Mouse (Mus musculus): ENCODE results near the gene Cds2. TPM values are rescaled to one million over a fixed set of nuclear protein-coding genes. Genes with fewer than 3 reads are reported as not detected.

The Cds2 gene
- polyA plus RNA-seq, 1 experiment from 2014 or later = 34.2 TPM

GRCm38 (mm10) chr2:132317178-132317577, 54.2 kb downstream of the Cds2 start:
- H3K27me3 ChIP-seq = no peaks in the 10 kb centered on the region
- 88% methylated on average over 1 of the region's 1 CpGs for WGBS
- H3K9ac ChIP-seq (replicated peaks) = no peak overlapping the region
- H3K9me3 ChIP-seq = no peaks in the 10 kb centered on the region
- H3K4me1 ChIP-seq (replicated peaks) = no peaks in the 10 kb centered on the region
- H3K27ac ChIP-seq = no peak overlapping the region
- no peak overlapping the region for H3K4me3 ChIP-seq (replicated peaks)
- no peak overlapping the region for H3K4me2 ChIP-seq
- H3K36me3 ChIP-seq = 0 out of 2 replicates have a peak, but pooled peaks cover 1% of the 10 kb centered on the region
- no peak for ATAC-seq (ENCODE audit: insufficient number of reproducible peaks, insufficient read depth, low FRiP score, low TSS enrichment, low read depth)

- H3K27ac ChIP-seq = no peak overlapping the region
- no peak overlapping the region for H3K4me3 ChIP-seq (replicated peaks)
- no peaks in the 10 kb centered on the region for H3K36me3 ChIP-seq
- no peak overlapping the region for H3K4me2 ChIP-seq
- no peak overlapping the region for H3K9ac ChIP-seq (replicated peaks)
- 76% methylated on average over 5 of the region's 5 CpGs for WGBS
- no peak for ATAC-seq (ENCODE audit: insufficient number of reproducible peaks, insufficient read depth, low FRiP score, low TSS enrichment, low read depth)
- no peaks in the 10 kb centered on the region for H3K9me3 ChIP-seq
- H3K4me1 ChIP-seq (replicated peaks) = no peaks in the 10 kb centered on the region
- H3K27me3 ChIP-seq = no peaks in the 10 kb centered on the region
These were observed 57.6 kb downstream of the Cds2 start for GRCm38 (mm10) chr2:132320516-132320915.

GRCm38 (mm10) chr2:132323541-132323940, 60.6 kb downstream of the Cds2 start:
- no peak overlapping the region for H3K9ac ChIP-seq (replicated peaks)
- no peak overlapping the region for H3K27ac ChIP-seq
- H3K4me1 ChIP-seq (replicated peaks) = no peaks in the 10 kb centered on the region
- no peaks in the 10 kb centered on the region for H3K9me3 ChIP-seq
- 71% methylated on average over 4 of the region's 4 CpGs for WGBS
- no peak for ATAC-seq (ENCODE audit: insufficient number of reproducible peaks, insufficient read depth, low FRiP score, low TSS enrichment, low read depth)
- H3K4me2 ChIP-seq = no peak overlapping the region
- no peak overlapping the region for H3K4me3 ChIP-seq (replicated peaks)
- no peaks in the 10 kb centered on the region for H3K27me3 ChIP-seq
- H3K36me3 ChIP-seq = no peaks in the 10 kb centered on the region

GRCm38 (mm10) chr2:132337202-132337601, 74.3 kb downstream of the Cds2 start:
- Histone ChIP-seq H3K9me3 (no peaks in the 10 kb centered on the region), H3K9ac (replicated peaks) (no peak overlapping the region), H3K27me3 (no peaks in the 10 kb centered on the region), H3K4me1 (replicated peaks) (no peaks in the 10 kb centered on the region), H3K4me2 (no peak overlapping the region), H3K36me3 (no peaks in the 10 kb centered on the region), H3K4me3 (replicated peaks) (no peak overlapping the region), H3K27ac (no peak overlapping the region)
- 84% methylated on average over 2 of the region's 2 CpGs for WGBS
- no peak for ATAC-seq (ENCODE audit: insufficient number of reproducible peaks, insufficient read depth, low FRiP score, low TSS enrichment, low read depth)

- H3K4me3 ChIP-seq (replicated peaks) = no peak overlapping the region
- no peaks in the 10 kb centered on the region for H3K4me1 ChIP-seq (replicated peaks)
- H3K9ac ChIP-seq (replicated peaks) = no peak overlapping the region
- H3K27me3 ChIP-seq = no peaks in the 10 kb centered on the region
- H3K36me3 ChIP-seq = no peaks in the 10 kb centered on the region
- no peak overlapping the region for H3K4me2 ChIP-seq
- 72% methylated on average over 2 of the region's 2 CpGs for WGBS
- no peak overlapping the region for H3K27ac ChIP-seq
- no peaks in the 10 kb centered on the region for H3K9me3 ChIP-seq
- ATAC-seq (ENCODE audit: insufficient number of reproducible peaks, insufficient read depth, low FRiP score, low TSS enrichment, low read depth) = no peak
These were observed 77.4 kb downstream of the Cds2 start for GRCm38 (mm10) chr2:132340350-132340749.

GRCm38 (mm10) chr2:132341293-132341692, 78.3 kb downstream of the Cds2 start:
- H3K4me1 ChIP-seq (replicated peaks) = no peaks in the 10 kb centered on the region
- ATAC-seq (ENCODE audit: insufficient number of reproducible peaks, insufficient read depth, low FRiP score, low TSS enrichment, low read depth) = no peak
- no peaks in the 10 kb centered on the region for H3K36me3 ChIP-seq
- H3K4me2 ChIP-seq = no peak overlapping the region
- H3K4me3 ChIP-seq (replicated peaks) = no peak overlapping the region
- H3K27ac ChIP-seq = no peak overlapping the region
- no peak overlapping the region for H3K9ac ChIP-seq (replicated peaks)
- no peaks in the 10 kb centered on the region for H3K27me3 ChIP-seq
- WGBS = 88% methylated on average over 3 of the region's 3 CpGs
- no peaks in the 10 kb centered on the region for H3K9me3 ChIP-seq

- no peak for ATAC-seq (ENCODE audit: insufficient number of reproducible peaks, insufficient read depth, low FRiP score, low TSS enrichment, low read depth)
- H3K4me3 ChIP-seq (replicated peaks) = no peak overlapping the region
- H3K36me3 ChIP-seq = no peaks in the 10 kb centered on the region
- WGBS = 81% methylated on average over 11 of the region's 11 CpGs
- no peak overlapping the region for H3K27ac ChIP-seq
- no peak overlapping the region for H3K9ac ChIP-seq (replicated peaks)
- no peaks in the 10 kb centered on the region for H3K9me3 ChIP-seq
- no peaks in the 10 kb centered on the region for H3K4me1 ChIP-seq (replicated peaks)
- no peak overlapping the region for H3K4me2 ChIP-seq
- H3K27me3 ChIP-seq = no peaks in the 10 kb centered on the region
These were observed 80.9 kb downstream of the Cds2 start for GRCm38 (mm10) chr2:132343846-132344245.

Other genes starting within 250 kb of the Cds2 start
- 5.3 and 7.8 TPM in 2 replicates for gene Rassf2, start 232.9 kb upstream of the Cds2 start, polyA plus RNA-seq (2016; fragmentation: Nextera tagmentation; extraction: Ambion mirVana)
- 12.5 and 12.8 TPM in 2 replicates for gene Slc23a2, start 118.0 kb upstream of the Cds2 start, polyA plus RNA-seq (2016; fragmentation: Nextera tagmentation; extraction: Ambion mirVana)
- 46.8 and 47.3 TPM in 2 replicates for gene Tmem230, start 15.3 kb upstream of the Cds2 start, polyA plus RNA-seq (2016; fragmentation: Nextera tagmentation; extraction: Ambion mirVana)
- gene Pcna, start 9.8 kb upstream of the Cds2 start, polyA plus RNA-seq (2016; fragmentation: Nextera tagmentation; extraction: Ambion mirVana) = 311 and 315 TPM in 2 replicates
- gene Prokr2, start 122.3 kb downstream of the Cds2 start, polyA plus RNA-seq (2016; fragmentation: Nextera tagmentation; extraction: Ambion mirVana) = 2.5 and 3.2 TPM in 2 replicates